Mouse (Mus musculus): ENCODE measurements around the gene Sh3gl3.

The Sh3gl3 gene

GRCm38 (mm10) chr7:82173540-82173939, at the start of gene Sh3gl3:
TSS of gene Sh3gl3 (plus strand) at chr7:82173840.
- no peak for DNase-seq

GRCm38 (mm10) chr7:82138196-82138595, 35.4 kb upstream of the Sh3gl3 start:
- DNase-seq, result no peak

GRCm38 (mm10) chr7:82147151-82147550, 26.5 kb upstream of the Sh3gl3 start:
- DNase-seq, result peak in 1 of 2 experiments; percentile 31

- DNase-seq, result no peak
These were observed 9.0 kb upstream of the Sh3gl3 start for GRCm38 (mm10) chr7:82164681-82165080.

- DNase-seq, result peak; percentile 77 to 86
These were observed 1.1 kb downstream of the Sh3gl3 start for GRCm38 (mm10) chr7:82174571-82175326.

- no peak for DNase-seq
These were observed 1.7 kb downstream of the Sh3gl3 start for GRCm38 (mm10) chr7:82175327-82175721.

- DNase-seq, result no peak
These were observed 2.6 kb downstream of the Sh3gl3 start for GRCm38 (mm10) chr7:82176192-82176591.

GRCm38 (mm10) chr7:82177336-82177735, 3.7 kb downstream of the Sh3gl3 start:
- DNase-seq, result no peak

GRCm38 (mm10) chr7:82180919-82181318, 7.3 kb downstream of the Sh3gl3 start:
- DNase-seq, result no peak

GRCm38 (mm10) chr7:82182781-82183180, 9.1 kb downstream of the Sh3gl3 start:
- no peak for DNase-seq

GRCm38 (mm10) chr7:82191604-82192003, 18.0 kb downstream of the Sh3gl3 start:
- DNase-seq, result no peak

GRCm38 (mm10) chr7:82192512-82192911, 18.9 kb downstream of the Sh3gl3 start:
- no peak for DNase-seq

- no peak for DNase-seq
These were observed 29.5 kb downstream of the Sh3gl3 start for GRCm38 (mm10) chr7:82203111-82203510.

GRCm38 (mm10) chr7:82204014-82204784, 30.6 kb downstream of the Sh3gl3 start:
- DNase-seq, result peak; percentile 21 to 55

- no peak for DNase-seq
These were observed 31.3 kb downstream of the Sh3gl3 start for GRCm38 (mm10) chr7:82204975-82205374.

- DNase-seq, result no peak
These were observed 33.1 kb downstream of the Sh3gl3 start for GRCm38 (mm10) chr7:82206787-82207186.

GRCm38 (mm10) chr7:82221380-82221933, 47.8 kb downstream of the Sh3gl3 start:
- no peak for DNase-seq

GRCm38 (mm10) chr7:82223906-82224846, 50.5 kb downstream of the Sh3gl3 start:
- no peak for DNase-seq

GRCm38 (mm10) chr7:82233201-82233600, 59.6 kb downstream of the Sh3gl3 start:
- DNase-seq, result no peak

- no peak for DNase-seq
These were observed 60.6 kb downstream of the Sh3gl3 start for GRCm38 (mm10) chr7:82234010-82234897.

- no peak for DNase-seq
These were observed 61.3 kb downstream of the Sh3gl3 start for GRCm38 (mm10) chr7:82234898-82235290.

- no peak for DNase-seq
These were observed 61.8 kb downstream of the Sh3gl3 start for GRCm38 (mm10) chr7:82235486-82235885.
